Mouse (Mus musculus) ES-E14 (cell line): ENCODE results near the gene Cdk2.

Experiments
- CHD2 ChIP-seq: IDR thresholded peaks from 2 replicates; pipeline ENCODE4 v1.6.1; 2014; ENCODE audit warnings: mild to moderate bottlenecking, low read depth, low read length, inconsistent platforms
- MAFK ChIP-seq: IDR thresholded peaks from 2 replicates; pipeline ENCODE4 v1.6.1; 2014; ENCODE audit warnings: mild to moderate bottlenecking, low read depth, low read length, inconsistent platforms; ENCODE audit not compliant: insufficient read depth
- ZC3H11A ChIP-seq: IDR thresholded peaks from 2 replicates; pipeline ENCODE4 v1.6.1; 2012; ENCODE audit warnings: low read depth, mild to moderate bottlenecking, inconsistent platforms, low read length, borderline replicate concordance

- TF ChIP-seq CHD2 (no peak), ZC3H11A (no peak), MAFK (no peak)
These were observed 48.1 kb downstream of the Cdk2 start for GRCm38 (mm10) chr10:128656731-128657130.
